Mouse (Mus musculus) cerebellum, adult 11 months (tissue): ENCODE measurements around the gene Dpy30.
"Not testable (repeated sequence)": the region's sequence is repeated elsewhere in the genome, so short reads cannot be mapped to it uniquely, and the experiment has no call there.

Experiments used
- DNase-seq: peaks from one replicate; pipeline ENCODE4 v3.0.0; 2022

The Dpy30 gene

DNA sequence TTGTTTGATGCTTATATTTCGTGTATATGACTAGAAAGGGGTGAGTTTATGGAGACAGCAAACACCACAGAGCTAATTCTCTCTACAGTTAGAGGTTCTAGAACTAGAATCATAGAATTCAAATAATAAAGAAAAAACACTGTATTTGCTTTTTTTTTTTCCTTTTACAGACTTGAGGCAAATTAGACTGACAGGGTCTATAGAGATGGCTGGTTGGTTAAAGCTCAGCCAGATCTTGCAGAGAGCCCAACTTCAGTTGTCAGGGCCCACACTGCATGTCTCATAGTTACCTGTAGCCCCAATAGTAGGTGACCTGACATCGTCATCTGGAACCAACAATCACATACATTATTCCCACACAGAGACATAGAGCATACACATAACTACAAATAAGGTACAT lies at the start of gene Dpy30:
Gene Dpy30, minus strand, starts transcription at position 101 of the 400 bp plus-strand sequence.
- DNase-seq = no peak

DNA sequence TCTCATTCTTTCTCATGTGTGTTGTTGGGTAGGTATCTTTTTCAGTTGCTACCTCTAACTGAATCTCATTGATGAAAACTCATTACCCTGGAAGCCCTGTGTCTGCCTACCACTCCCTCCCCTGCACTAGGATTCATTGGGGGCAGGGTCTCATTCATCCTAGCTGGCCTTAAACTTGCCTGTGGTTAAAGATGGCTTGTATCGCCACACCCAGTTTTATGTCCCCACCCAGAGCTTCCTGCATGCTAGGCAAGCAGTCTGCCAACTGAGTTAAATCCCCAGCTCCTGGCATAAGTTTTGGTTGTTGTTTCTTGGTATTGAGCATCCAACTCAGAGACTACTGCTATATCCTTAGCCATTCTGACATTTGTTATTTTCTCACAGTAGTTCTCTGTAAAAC lies 39.8 kb upstream of the Dpy30 start:
- no peak for DNase-seq

DNA sequence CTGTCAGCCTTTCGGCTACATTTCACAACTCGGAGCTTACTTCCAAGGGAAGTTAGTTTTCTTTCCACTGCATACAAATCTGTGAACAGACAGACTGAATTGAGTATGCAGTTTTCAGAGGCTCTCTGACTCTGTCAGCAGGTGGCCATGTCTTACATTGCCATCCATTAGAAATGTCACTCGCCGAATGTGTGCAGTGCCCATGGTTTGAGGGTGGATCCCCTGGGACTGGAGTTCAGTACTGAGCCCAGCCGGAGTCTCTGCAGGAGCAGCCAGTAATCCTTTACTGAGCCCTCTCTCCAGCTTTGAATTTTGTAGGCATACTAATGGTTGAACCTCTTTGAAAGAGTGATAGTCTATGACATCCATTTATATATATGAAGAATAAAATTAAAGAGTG lies 17.4 kb upstream of the Dpy30 start:
- no peak for DNase-seq

DNA sequence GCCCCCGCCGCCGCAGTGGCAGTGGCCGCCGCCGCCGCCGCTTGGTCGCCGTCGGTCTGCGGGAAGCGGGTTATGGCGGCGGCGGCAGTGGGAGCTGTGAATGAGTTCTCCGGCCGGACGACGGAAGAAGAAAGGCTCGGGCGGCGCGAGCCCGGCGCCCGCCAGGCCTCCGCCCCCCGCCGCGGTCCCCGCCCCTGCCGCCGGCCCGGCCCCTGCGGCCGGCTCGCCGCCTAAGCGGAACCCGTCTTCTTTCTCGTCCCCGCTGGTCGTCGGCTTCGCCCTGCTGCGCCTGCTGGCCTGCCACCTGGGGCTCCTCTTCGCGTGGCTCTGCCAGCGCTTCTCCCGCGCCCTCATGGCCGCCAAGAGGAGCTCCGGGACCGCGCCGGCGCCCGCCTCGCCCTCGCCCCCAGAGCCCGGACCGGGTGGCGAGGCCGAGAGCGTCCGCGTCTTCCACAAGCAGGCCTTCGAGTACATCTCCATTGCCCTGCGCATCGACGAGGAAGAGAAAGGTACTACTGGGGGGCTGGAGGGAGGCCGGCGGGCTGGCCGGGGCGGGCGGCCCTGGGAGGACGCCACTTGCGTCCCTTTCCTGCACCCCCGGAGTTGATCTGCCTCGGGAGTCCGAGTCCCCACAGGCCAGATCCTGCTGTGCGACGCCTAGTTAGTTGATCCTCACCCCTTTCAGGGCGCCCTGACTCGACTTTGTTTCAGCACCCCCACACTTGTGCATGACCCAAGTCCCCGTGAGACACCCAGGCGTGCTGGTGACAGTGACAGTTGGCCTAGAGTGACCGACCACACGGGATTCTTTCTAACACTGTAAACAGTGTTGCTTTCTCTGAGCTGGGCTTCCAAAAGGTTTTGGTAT lies 15.4 kb upstream of the Dpy30 start, which contains the start of gene Spast:
Gene Spast, plus strand, starts transcription at position 51 of the 868 bp plus-strand sequence.
- DNase-seq = peak; percentile 64

DNA sequence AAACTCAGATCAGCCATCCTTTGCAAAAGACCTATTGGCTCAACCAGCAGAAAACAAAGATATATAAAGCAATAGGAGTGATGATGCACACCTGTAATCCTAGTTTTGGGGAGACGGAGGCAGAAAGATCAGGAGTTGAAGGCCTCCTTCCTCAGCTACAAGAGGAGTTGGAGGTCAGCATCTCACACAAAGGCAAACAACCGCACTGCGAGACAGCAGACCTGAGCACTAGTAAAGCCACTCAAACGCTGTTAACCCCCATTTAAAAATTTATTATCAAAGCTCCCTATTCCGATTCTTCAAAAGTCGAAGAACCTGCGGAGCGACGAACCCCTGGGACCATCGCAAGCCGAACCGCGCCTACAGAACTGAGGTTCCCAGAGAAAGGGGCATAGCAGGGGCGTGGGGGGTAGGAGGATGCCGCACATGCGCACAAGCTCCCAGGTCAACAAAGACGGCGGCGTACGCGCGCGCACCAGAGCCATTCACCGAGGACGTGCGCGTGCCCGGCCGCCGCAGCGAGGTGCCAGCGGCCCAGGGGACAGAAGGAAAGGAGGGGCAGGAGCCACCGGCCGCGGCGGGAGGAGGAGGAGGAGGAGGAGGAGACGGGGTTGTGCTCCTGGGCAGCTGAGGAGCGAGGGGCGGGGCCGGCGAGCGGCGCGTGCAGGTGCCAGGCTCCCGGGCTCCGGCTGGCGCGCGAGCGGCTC lies 14.6 kb upstream of the Dpy30 start:
- peak; percentile 95 for DNase-seq

DNA sequence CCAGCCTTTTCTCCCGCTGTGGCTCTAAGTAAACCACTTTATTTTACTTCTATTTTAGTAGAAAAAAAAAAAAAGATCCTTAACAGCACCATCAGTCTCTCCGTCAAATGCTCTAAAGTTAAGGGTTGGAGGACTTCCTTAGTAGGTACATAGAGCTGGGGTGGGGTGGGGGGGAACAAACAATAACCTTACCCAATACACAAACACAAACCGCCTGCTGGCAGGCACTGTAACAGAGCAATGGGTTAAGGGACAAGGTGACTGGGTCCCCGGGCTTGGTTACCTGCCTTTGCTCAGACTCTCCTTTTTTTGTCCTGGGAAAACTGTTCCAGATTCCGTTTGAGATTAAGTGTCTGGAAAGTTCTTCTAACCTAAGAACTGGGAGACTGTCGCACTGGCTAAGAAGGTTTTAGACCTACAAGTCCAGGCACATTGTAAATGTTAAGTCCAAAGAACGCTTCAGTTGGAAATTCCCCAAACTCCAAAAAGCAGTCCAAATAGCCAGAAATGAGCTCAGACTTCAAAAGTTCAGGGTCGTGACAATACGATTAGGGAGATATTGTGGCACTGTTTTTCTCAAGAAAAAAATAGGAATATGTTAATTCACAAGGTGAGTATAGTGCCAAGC lies 7.4 kb upstream of the Dpy30 start:
- DNase-seq = no peak

DNA sequence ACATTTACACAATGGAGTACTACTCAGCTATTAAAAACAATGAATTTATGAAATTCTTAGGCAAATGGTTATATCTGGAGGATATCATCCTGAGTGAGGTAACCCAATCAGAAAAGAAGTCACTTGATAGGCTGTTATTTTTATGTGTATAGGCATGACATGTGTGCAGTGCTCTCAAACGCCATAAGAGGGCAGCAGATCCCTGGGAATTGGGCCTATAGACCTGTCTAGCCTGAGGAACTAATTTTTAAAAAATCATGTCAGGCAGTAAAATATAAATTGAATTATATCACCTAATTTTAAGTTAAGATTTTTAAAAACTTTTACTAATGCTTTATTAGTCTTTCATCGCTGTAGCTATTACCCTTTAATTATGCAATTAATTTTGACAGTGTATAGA lies 4.4 kb upstream of the Dpy30 start:
- DNase-seq = not testable (repeated sequence)

DNA sequence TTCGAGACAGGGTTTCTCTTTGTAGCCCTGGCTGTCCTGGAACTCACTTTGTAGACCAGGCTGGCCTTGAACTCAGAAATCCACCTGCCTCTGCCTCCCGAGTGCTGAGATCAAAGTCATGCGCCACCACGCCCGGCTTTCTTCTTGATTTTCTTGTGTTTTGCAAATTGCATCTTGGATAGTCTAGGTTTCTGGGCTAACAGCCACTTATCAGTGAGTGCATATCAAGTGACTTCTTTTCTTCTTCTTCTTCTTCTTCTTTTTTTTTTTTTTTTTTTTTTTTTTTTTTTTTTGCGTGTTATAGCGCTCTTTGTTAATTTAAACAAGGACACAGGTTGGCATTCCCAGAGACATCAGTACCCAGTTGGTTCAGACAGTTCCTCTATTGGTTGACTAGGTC lies 3.5 kb upstream of the Dpy30 start:
- DNase-seq = not testable (repeated sequence)

DNA sequence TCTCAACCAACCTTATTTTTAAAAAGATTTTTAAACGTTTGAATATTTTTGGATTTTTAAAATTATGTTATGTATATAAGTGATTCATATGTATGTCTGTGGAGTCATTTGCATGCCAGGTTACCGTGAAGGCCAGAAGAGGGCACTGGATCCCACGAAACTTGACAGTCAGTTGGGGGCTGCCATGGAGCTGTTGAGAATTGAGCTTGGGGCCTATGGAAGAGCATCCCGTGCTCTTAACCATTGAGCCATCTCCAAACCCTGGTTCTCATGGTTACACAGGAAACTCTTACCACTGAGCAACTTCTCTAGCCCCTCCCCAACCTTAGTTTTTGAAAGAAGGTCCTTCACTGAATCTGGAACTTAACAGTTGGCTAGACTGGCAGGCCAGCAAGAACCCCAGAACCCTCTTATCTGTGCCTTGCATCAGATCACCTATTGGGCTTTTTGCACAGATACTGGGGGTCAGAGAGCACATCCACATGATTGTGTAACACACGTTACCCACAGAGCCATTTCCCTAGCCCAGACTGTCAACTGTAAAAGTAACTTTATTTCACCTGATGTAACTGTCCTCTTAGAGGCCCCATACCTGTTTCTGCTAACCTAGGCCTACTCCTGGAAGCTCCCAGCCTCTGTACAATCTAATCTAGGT lies 1.2 kb downstream of the Dpy30 start:
- no peak for DNase-seq

DNA sequence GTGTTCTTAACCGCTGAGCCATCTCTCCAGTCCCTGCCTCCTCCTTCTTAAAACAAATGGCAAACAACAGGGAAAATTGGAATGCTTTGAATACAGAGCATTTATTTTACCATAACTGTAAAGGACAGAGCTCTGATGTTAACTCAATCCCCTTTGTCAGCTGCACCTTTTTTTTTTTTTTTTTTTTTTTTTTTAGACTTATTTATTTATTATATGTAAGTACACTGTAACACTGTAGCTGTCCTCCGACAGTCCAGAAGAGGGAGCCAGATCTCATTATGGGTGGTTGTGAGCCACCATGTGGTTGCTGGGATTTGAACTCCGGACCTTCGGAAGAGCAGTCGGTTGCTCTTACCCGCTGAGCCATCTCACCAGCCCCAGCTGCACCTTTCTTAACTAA lies 5.0 kb downstream of the Dpy30 start:
- DNase-seq = no peak

DNA sequence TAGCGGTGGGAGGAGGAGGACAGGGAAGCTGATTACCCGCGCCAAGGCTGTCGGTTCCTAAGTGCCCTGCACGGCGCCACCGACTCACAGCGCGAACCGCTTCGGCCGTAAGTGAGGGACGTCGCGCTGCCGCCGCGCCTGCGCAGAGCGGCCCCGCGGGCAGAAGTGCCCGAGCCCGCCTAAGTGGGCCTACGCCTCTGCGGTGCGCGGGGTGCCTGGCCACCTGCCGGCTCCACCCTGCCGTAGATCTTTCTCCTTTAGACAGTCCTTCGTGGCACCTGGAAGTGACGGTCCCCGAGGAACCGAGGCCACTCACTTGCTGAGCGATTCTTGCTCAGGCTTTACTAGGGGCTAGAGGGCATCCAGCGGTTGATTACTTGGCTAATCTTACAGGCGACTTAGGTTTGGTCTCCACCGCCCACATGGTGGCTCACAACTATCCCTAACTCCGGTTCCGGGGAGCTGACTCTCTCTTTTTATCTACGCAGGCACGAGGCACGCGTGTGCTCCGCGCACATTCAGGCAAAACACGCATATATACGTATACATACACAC lies 7.4 kb downstream of the Dpy30 start:
- DNase-seq = peak; percentile 85

DNA sequence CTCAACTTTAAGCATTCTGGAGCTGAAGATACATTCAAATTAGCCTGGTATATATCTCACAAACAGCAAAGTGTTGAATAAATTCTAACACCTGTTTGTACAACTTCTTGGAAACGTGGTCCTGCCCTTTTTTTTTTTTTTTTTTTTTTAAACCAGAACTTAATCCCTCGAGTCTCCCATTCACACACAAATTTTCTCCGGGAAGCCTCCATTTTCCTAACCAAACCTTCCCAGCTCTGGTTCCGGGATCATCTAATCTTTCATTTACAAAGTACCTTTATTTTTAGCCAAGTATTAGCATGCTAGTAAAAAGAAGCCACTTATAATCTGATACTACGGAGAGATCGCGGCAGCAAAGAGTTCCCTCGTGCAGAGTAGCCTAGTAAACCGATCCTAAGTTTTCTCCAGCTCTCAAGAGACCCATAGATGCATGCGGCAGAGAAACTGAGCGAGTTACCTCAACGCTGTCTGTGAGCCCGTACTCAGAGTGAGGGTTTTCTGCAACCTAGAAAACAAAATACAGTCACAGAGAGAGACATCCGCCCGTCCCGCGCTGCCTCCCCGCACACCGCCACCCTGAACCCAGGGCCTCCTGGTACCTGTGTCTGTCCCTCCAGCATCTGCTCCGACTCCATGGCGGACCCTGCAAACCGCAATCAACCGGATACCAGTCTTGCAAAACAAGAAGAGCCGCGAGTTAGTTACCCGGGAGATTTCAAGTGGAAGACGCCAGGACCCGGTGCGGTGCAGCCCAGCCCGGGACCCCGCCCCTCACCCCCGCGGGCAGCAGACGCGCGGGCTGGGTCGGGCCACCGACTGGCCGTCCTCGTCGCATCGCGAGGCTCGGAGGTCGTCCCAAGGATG lies 8.1 kb downstream of the Dpy30 start:
- DNase-seq = no peak

DNA sequence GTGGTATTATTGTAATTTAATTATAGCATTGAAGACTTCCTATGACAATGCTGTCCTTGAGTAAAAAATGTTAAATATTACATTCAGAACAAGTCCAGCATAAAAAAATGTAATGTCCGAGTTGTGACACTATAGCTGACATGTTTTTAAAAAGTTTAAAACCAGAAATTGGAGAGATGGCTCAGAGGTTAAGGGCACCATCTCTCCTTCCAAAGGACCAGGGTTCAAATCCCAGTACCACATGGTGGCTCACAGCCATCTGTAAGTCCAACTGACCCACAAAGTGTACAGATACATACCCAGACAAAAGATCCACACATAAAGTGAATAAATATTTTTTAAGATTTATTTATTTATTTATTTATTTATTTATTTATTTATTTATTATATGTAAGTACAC lies 17.7 kb downstream of the Dpy30 start:
- no peak for DNase-seq

DNA sequence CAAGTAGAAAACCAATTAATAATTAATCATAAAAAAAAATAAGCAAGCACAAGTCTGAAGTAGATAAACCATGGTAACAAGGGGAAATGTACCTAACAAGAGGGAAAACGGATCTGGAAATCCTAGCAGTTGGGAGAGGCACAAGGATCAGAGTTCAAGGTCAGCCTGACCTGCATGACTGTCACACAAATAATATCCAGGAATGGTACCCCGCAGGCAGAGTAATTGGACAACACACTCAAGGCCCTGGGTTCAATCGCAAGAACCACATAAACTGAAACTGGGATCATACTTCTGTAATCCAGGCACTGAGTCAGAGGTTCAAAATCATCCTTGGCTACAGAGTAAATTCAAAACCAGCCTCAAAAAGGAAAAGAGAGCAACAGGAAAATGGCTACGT lies 18.1 kb downstream of the Dpy30 start:
- DNase-seq = no peak

DNA sequence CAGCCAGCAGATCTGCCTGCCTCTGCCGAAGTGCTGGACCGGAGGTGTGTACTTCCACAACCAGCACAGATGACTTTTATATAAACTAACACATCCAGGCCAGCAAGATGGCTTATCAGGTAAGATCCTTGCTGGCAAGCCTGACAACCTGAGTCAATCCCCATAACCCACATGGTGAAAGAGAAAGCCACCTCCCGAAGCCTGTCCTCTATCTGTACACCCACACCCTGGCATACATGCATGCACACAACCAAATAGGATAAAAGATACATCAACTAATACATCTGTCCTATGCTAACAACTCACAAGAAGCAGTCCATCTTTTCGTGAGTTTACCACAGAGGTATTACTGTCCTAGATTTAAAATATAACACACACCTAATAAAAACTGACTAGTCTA lies 19.7 kb downstream of the Dpy30 start:
- no peak for DNase-seq

DNA sequence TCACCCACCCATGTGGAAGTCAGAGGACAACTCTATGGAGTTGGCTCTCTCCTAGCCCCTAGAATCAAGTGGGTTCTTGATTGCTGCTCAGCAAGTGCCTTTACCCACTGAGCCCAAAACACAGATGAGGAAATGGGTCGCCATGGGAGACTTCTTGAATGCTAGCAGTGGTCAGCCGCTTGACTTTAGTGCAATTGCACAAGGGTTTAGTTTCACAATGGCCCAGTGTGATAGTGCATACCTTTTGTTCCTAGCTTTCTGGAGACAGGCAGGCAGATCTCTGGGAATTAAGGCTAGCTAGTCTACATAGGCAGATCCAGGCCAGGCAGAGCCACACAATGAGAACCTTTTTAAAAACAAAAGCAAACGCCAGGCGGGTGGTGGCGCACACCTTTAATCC lies 23.7 kb downstream of the Dpy30 start:
- DNase-seq = no peak

DNA sequence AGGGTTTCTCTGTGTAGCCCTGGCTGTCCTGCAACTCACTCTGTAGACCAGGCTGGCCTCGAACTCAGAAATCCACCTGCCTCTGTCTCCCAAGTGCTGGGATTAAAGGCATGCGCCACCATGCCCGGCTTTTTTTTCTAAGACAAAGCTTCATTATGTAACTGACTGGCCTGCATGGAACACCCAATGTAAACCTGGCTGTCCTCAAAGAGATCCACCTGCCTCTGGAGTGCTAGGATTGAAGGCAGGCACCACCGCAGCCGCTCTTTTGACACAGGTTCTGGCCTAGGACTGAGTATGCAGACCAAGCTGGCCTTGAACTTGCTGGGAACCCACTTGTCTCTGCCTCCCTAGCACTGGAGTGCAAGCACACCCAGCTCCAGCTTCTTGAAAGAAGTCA lies 26.8 kb downstream of the Dpy30 start:
- not testable (repeated sequence) for DNase-seq

DNA sequence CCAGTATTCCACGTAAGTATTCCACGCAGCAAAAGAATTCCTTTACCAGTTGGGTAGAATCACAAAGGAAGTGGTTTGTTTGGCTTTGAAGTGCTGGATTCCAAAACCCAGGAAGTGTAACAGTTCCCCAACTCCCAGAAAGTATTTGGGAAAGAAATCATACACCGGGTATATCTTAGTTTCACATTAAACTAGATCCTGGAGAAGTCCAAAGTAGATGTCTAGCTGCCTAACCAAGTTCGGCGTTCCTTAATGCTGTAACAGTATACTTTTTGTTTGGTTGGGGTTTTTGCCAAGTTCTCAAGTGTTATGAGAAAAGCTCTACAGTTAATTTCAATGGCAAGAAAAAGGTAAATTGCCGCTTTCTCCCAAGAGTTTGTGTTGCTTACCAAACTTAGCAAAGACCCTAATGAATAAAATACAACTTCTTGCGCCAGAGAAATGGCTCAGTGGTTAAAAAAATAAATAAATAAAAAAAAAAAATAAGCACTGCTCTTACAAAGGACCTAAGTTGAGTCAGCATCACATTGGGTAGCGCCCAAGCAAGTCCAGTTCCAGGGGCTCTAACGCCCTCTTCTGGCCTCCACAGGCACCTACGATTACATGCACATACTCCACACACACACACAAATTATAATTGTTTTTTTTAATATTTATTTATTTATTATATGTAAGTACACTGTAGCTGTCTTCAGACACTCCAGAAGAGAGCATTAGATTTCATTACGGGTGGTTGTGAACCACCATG lies 27.5 kb downstream of the Dpy30 start:
- DNase-seq = no peak

DNA sequence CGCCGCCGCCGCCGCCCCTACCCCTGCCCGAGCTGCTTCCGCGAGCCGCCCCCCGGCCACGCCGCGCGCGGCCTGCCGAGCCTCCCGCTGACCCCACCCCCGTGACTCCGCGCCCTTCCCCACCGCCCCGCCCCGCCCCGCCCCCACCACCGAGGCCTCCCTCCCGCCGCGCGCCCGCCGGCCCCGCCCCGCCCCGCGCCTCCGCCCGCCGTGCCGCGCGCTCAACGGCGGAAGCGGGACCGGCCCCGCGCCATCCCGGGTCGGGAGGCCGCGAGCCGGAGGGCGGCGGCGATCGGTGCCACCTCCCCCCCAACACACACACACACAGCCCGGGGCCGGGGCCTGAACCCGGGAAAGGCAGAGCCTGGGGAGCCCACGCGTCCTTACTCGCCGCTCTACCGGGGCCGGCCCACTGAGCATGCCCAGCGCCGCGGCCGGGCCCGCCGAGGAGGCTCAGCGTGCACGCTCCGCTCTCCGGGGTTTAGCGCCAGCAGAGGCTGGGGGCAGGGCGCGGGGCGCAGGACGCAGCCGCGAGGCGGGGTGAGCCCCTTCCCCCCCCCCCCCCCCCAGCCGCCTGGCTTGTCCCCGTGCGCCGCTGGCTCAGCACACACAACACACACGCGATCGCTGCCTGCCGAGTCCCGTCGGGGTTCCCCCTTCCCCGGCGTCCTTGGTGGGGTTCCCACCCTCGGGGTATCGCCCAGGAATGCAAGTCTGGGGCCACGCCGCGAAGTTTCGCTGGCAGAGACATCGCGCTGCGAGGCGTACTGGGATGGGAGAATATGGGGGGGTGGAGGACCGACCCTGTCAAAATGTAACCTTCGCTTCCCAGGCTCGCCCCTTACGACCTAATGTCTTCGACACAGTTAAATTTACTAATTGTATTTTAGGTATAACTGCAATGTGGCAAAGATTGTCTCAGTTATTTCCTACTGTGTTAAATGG lies 28.4 kb downstream of the Dpy30 start, which contains the start of gene Memo1:
Gene Memo1, minus strand, starts transcription at position 496 of the 945 bp plus-strand sequence.
- DNase-seq = peak; percentile 64
